Mouse (Mus musculus): Measurements from ENCODE around the gene Arhgap44. TPM values are rescaled to one million over a fixed set of nuclear protein-coding genes. Genes with fewer than 3 reads are reported as not detected.

Arhgap44 gene
- polyA plus RNA-seq, 1 experiment from 2014 or later: 13.1 TPM

- in situ Hi-C loops (cut with MboI; ENCODE audit: low pct_unique_long_range_greater_than_20kb): no loop called here
- CTCF ChIA-PET: interaction anchor here (1.4 kb wide), 1 partner anchor 9 kb away, joined by 3 read pairs; no protein-coding TSS in a partner anchor
- POLR2A ChIA-PET: no interaction called here
- TF ChIP-seq CTCF (IDR thresholded peaks at IDR 0.05): no peak
- no peak for ATAC-seq
- no peak for DNase-seq (ENCODE audit: low read depth, low spot score)
- H3K27me3 ChIP-seq: no peaks in the 10 kb centered on the region
Observed at GRCm38 (mm10) chr11:64971471-64971988, 191.2 kb downstream of the Arhgap44 start.

GRCm38 (mm10) chr11:64968939-64969342 is 193.8 kb downstream of the Arhgap44 start:
- H3K27me3 ChIP-seq: no peaks in the 10 kb centered on the region
- POLR2A ChIA-PET: no interaction called here
- in situ Hi-C loops (cut with MboI; ENCODE audit: low pct_unique_long_range_greater_than_20kb): loop anchor here (5.0 kb wide), 3 partner anchors 1562 to 1752 kb away; no protein-coding TSS in a partner anchor
- CTCF ChIA-PET: interaction anchor here (0.6 to 1.8 kb wide), 9 partner anchors 9 to 1756 kb away, joined by 3 to 8 read pairs (median 4); no protein-coding TSS in a partner anchor
- TF ChIP-seq CTCF (IDR thresholded peaks at IDR 0.05): no peak
- ATAC-seq (no peak), DNase-seq (ENCODE audit: low read depth, low spot score) (no peak)

- DNase-seq (ENCODE audit: low read depth, low spot score) (peak; percentile 13), ATAC-seq (peak; percentile 87)
- ChIA-PET POLR2A (no interaction called here), CTCF (interaction anchor here (0.6 to 1.8 kb wide), 9 partner anchors 9 to 1755 kb away, joined by 3 to 8 read pairs (median 4); no protein-coding TSS in a partner anchor)
- H3K27me3 ChIP-seq: no peaks in the 10 kb centered on the region
- peak; percentile 89 for TF ChIP-seq CTCF (IDR thresholded peaks at IDR 0.05)
- in situ Hi-C loops (cut with MboI; ENCODE audit: low pct_unique_long_range_greater_than_20kb): loop anchor here (5.0 kb wide), 3 partner anchors 1561 to 1751 kb away; no protein-coding TSS in a partner anchor
Observed at GRCm38 (mm10) chr11:64968507-64968906, 194.3 kb downstream of the Arhgap44 start.

GRCm38 (mm10) chr11:64962629-64963028 is 200.1 kb downstream of the Arhgap44 start:
- in situ Hi-C loops (cut with MboI; ENCODE audit: low pct_unique_long_range_greater_than_20kb): no loop called here
- POLR2A ChIA-PET: no interaction called here
- CTCF ChIA-PET: interaction anchor here (1.4 kb wide), 1 partner anchor 13 kb away, joined by 4 read pairs; no protein-coding TSS in a partner anchor
- no peaks in the 10 kb centered on the region for H3K27me3 ChIP-seq
- DNase-seq (ENCODE audit: low read depth, low spot score): no peak
- TF ChIP-seq CTCF (IDR thresholded peaks at IDR 0.05): no peak
- no peak for ATAC-seq

- TF ChIP-seq CTCF (IDR thresholded peaks at IDR 0.05): no peak
- DNase-seq (ENCODE audit: low read depth, low spot score) (no peak), ATAC-seq (no peak)
- in situ Hi-C loops (cut with MboI; ENCODE audit: low pct_unique_long_range_greater_than_20kb): no loop called here
- H3K27me3 ChIP-seq: no peaks in the 10 kb centered on the region
- CTCF ChIA-PET: interaction anchor here (2.1 kb wide), 1 partner anchor 11 kb away, joined by 6 read pairs; no protein-coding TSS in a partner anchor
- POLR2A ChIA-PET: no interaction called here
Observed at GRCm38 (mm10) chr11:64956962-64957729, 205.6 kb downstream of the Arhgap44 start.

Other genes starting within 250 kb of the Arhgap44 start
- 21.5 TPM for gene Elac2, start 183.9 kb downstream of the Arhgap44 start, polyA plus RNA-seq (2021)
- not detected for gene 1700086D15Rik, start 3.1 kb downstream of the Arhgap44 start, polyA plus RNA-seq (2021)
- gene Myocd, start 107.0 kb upstream of the Arhgap44 start, polyA plus RNA-seq (2021): not detected

Measured in Patski (cell line).